Mouse (Mus musculus): Measurements from ENCODE around the gene Hk1.

- TF ChIP-seq CTCF (IDR thresholded peaks at IDR 0.05; ENCODE audit: low read depth, low read length), result no peak
- no peak for TF ChIP-seq POLR2A (IDR thresholded peaks at IDR 0.05; ENCODE audit: insufficient read depth, low read length)
These were observed 142.5 kb downstream of the Hk1 start for GRCm38 (mm10) chr10:62237205-62237604.

Data from ES-Bruce4 (cell line).